Mouse (Mus musculus) forebrain, embryonic 15.5 days (tissue): ENCODE results near the gene Smg7. TPM values are rescaled to one million over a fixed set of nuclear protein-coding genes. Genes with fewer than 3 reads are reported as not detected.

Experiments
- ATAC-seq: fragments of 200-750 bp; cut with Nextera tagmentation; replicated peaks from 2 replicates; pipeline ENCODE4 v1.8.0; 2017; ENCODE audit warnings: mild to moderate bottlenecking, moderate TSS enrichment, moderate library complexity
- H3K27ac ChIP-seq: fragments of 300-500 bp; sonication (generic); replicated peaks from 2 replicates; pipeline ENCODE4 v1.5.1; 2015; ENCODE audit warnings: mild to moderate bottlenecking, inconsistent platforms
- H3K27me3 ChIP-seq: fragments of 300-500 bp; sonication (generic); 2 replicates; pipeline ENCODE4 v1.6.1; 2015; ENCODE audit warnings: inconsistent platforms
- H3K36me3 ChIP-seq: fragments of 300-500 bp; sonication (generic); 2 replicates; pipeline ENCODE4 v1.6.1; 2015; ENCODE audit warnings: mild to moderate bottlenecking, inconsistent platforms
- H3K4me1 ChIP-seq: fragments of 300-500 bp; sonication (generic); 2 replicates; pipeline ENCODE4 v1.6.1; 2015; ENCODE audit warnings: inconsistent platforms
- H3K4me2 ChIP-seq: fragments of 300-500 bp; sonication (generic); replicated peaks from 2 replicates; pipeline ENCODE4 v1.6.1; 2015; ENCODE audit warnings: mild to moderate bottlenecking, inconsistent platforms
- H3K4me3 ChIP-seq: fragments of 300-500 bp; sonication (generic); 2 replicates; pipeline ENCODE4 v1.5.1; 2015; ENCODE audit warnings: mild to moderate bottlenecking, inconsistent platforms
- H3K9ac ChIP-seq: fragments of 300-500 bp; sonication (generic); replicated peaks from 2 replicates; pipeline ENCODE4 v1.6.1; 2015; ENCODE audit warnings: mild to moderate bottlenecking, inconsistent platforms
- H3K9me3 ChIP-seq: fragments of 300-500 bp; sonication (generic); 2 replicates; pipeline ENCODE4 v1.6.1; 2016; ENCODE audit warnings: inconsistent platforms
- WGBS: fragments of 180-500 bp; shearing (Covaris S2); methylation state at CpG from one replicate; pipeline ENCODE4 v1.1.7; 2015; ENCODE audit warnings: mixed read lengths; 5-methylcytosine and 5-hydroxymethylcytosine counted together
- polyA plus RNA-seq: library from polyadenylated mRNA; unstranded; fragments of >200 nt; fragmentation: Nextera tagmentation; extraction: Ambion mirVana; gene quantifications from 2 replicates; pipeline ENCODE4 v1.2.1, GENCODE M21; 2015

The Smg7 gene
- polyA plus RNA-seq, 1 experiment from 2014 or later = 30.8 TPM

GRCm38 (mm10) chr1:152798125-152798524, 104.3 kb downstream of the Smg7 start:
- no peak for ATAC-seq

DNA sequence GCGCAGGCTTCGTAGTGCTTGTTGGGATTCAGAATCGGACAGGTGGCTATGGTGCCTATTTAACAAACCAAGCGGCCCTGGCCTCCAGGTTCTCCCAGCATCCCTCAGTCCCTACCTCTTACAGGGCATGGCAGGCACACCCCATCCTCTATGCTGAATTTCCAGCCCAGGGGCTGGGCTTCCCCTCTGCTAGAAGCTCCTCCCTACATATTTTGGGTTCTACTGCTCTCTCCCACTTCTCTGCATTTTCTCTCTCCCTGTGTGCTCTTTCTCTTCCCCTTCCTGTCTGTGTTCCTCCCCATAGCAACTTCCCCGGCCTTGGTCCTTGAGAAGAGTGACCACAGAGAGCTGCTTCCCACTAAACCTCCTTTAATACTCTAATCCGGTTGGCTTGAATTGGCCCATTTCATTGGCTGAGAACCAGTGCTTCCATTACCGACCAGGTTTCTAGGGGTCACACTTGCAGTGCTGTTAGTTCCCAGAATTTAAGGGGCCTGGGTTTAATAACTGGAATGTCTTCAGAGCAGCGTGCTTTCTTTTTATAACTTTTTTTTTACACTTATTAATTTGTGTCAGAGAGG, 105.7 kb downstream of the Smg7 start:
- H3K4me3 ChIP-seq = no peak overlapping the region
- H3K4me1 ChIP-seq = peaks cover 11% of the 10 kb centered on the region
- H3K4me2 ChIP-seq = no peak overlapping the region
- H3K36me3 ChIP-seq = no peaks in the 10 kb centered on the region
- H3K27me3 ChIP-seq = no peaks in the 10 kb centered on the region
- H3K9me3 ChIP-seq = no peaks in the 10 kb centered on the region
- H3K9ac ChIP-seq = no peak overlapping the region
- ATAC-seq = no peak
- WGBS = 81% methylated on average over 8 of the region's 8 CpGs
- no peak overlapping the region for H3K27ac ChIP-seq

More at GRCm38 (mm10) chr1:152798125-152798524, 104.3 kb downstream of the Smg7 start:
- Histone ChIP-seq H3K4me1 (peaks cover 3% of the 10 kb centered on the region; the same call in 1 of the 2 replicates), H3K9ac (no peak overlapping the region), H3K27me3 (no peaks in the 10 kb centered on the region), H3K4me2 (no peak overlapping the region), H3K4me3 (no peak overlapping the region), H3K9me3 (no peaks in the 10 kb centered on the region), H3K27ac (no peak overlapping the region), H3K36me3 (no peaks in the 10 kb centered on the region)
- 85% methylated on average over 9 of the region's 9 CpGs for WGBS

GRCm38 (mm10) chr1:152795688-152796255, 106.7 kb downstream of the Smg7 start:
- H3K27me3 ChIP-seq = no peaks in the 10 kb centered on the region
- H3K36me3 ChIP-seq = no peaks in the 10 kb centered on the region
- H3K4me2 ChIP-seq = no peak overlapping the region
- H3K9ac ChIP-seq = no peak overlapping the region
- no peak for ATAC-seq
- 75% methylated on average over 8 of the region's 8 CpGs for WGBS
- H3K9me3 ChIP-seq = no peaks in the 10 kb centered on the region
- H3K27ac ChIP-seq = no peak overlapping the region
- H3K4me1 ChIP-seq = peaks cover 11% of the 10 kb centered on the region
- no peak overlapping the region for H3K4me3 ChIP-seq

DNA sequence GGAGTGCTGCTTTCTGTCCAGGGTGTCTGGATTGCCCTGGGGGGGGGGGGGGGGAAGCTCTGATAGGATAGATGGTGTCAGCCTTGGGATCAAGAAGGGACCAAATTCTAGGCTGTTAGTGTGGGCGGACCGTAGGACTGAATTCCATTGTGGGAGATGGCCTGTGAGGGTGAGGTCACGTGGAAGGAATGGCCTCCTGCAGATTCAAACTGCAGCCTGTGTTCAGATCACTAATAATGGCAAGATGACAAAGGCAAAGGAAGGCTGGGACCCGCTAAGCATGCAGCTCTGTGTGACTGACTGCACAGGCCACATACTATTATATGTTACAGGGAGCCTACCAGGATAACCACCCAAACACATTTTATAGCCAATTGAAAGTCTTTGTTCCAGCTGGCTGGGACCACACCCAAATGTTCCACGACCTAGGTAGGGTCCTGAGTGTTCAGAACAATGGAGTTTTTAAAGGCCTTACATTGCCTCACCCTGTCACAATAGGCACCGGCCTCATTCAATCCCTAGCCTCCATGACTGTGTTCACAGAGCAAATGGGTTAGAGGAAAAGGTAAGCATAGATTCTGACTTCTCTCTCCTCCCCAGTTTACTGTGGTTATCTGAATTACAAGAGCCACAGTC, 108.8 kb downstream of the Smg7 start:
- Histone ChIP-seq H3K36me3 (no peaks in the 10 kb centered on the region), H3K4me2 (no peak overlapping the region), H3K27ac (no peak overlapping the region), H3K9me3 (no peaks in the 10 kb centered on the region), H3K4me3 (no peak overlapping the region), H3K9ac (no peak overlapping the region), H3K27me3 (no peaks in the 10 kb centered on the region), H3K4me1 (peaks cover 8% of the 10 kb centered on the region)
- no peak for ATAC-seq
- 20% methylated on average over 6 of the region's 6 CpGs for WGBS

DNA sequence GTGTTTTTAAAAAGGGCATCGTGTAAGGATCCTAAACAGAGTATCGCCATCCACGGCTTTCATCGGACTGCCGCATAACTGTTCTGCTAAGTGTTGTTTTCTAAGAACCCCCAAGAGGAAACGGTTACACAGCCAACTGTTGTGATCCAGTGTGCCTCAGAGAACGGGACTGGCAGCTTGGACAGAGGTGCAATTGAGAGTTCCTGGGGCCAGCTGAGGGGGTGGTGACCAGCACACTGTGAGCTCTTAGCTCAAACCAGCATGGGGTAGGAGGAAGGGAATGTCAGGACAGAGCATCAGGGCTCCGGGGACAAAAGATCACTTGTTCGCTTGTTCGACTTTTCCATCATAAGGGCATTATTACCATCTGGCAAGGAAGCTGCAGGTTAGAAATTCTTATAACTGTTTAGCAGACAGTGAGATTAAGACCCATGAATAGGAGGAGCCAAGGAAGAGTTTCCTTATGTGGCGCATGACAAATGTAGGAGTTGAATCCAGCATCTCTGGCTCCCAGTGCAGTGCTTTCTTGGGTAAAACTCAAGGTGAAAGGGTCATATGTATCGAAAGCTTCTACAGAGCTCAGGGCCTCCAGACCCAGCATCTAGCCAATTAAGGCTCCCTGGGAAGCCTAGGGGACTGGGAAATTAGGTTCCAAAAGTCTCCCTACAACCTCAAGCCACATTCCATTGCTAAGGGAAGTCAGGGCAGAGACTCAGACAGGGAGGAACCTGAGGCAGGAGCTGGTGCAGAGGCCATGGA, 109.5 kb downstream of the Smg7 start:
- H3K4me3 ChIP-seq = no peak overlapping the region
- no peak for ATAC-seq
- peaks cover 8% of the 10 kb centered on the region for H3K4me1 ChIP-seq
- no peaks in the 10 kb centered on the region for H3K27me3 ChIP-seq
- H3K9me3 ChIP-seq = no peaks in the 10 kb centered on the region
- no peak overlapping the region for H3K4me2 ChIP-seq
- H3K36me3 ChIP-seq = no peaks in the 10 kb centered on the region
- WGBS = 9% methylated on average over 12 of the region's 12 CpGs
- no peak overlapping the region for H3K9ac ChIP-seq
- H3K27ac ChIP-seq = no peak overlapping the region

GRCm38 (mm10) chr1:152791269-152791668, 111.2 kb downstream of the Smg7 start:
- no peak for ATAC-seq
- Histone ChIP-seq H3K4me3 (no peak overlapping the region), H3K27ac (no peak overlapping the region), H3K27me3 (no peaks in the 10 kb centered on the region), H3K4me1 (peaks cover 8% of the 10 kb centered on the region), H3K9ac (no peak overlapping the region), H3K4me2 (no peak overlapping the region), H3K9me3 (no peaks in the 10 kb centered on the region), H3K36me3 (no peaks in the 10 kb centered on the region)
- 27% methylated on average over 4 of the region's 4 CpGs for WGBS

- Histone ChIP-seq H3K4me1 (peaks cover 8% of the 10 kb centered on the region), H3K36me3 (no peaks in the 10 kb centered on the region), H3K4me3 (no peak overlapping the region), H3K27me3 (no peaks in the 10 kb centered on the region), H3K27ac (no peak overlapping the region), H3K9ac (no peak overlapping the region), H3K9me3 (no peaks in the 10 kb centered on the region), H3K4me2 (no peak overlapping the region)
- 0 out of 2 replicates have a peak, but pooled peaks have one; percentile 29 for ATAC-seq
- WGBS = 33% methylated on average over 6 of the region's 6 CpGs
Observed at GRCm38 (mm10) chr1:152790821-152791220, 111.6 kb downstream of the Smg7 start.

DNA sequence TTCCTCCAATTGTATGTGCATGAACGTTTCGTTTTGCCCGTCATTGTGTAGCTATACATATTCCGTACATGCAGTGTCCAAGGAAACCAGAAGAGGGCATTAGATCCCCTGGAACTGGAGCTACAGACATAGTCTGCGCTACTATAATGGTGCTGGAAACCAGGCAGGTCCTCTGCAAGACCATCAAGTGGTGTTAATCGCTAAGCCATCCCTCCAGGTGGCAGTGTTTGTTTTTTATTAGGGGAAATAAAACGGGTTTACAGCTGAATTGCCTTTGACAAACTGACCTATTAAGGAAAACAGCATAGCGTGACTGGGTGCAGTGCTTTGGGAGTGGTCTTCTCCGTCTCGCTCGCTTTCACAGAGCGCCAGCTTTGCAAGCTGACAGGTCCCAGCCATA, 112.2 kb downstream of the Smg7 start:
- 35% methylated on average over 12 of the region's 12 CpGs for WGBS
- no peak for ATAC-seq
- H3K27me3 ChIP-seq = no peaks in the 10 kb centered on the region
- H3K4me1 ChIP-seq = peaks cover 8% of the 10 kb centered on the region
- H3K9me3 ChIP-seq = no peaks in the 10 kb centered on the region
- H3K27ac ChIP-seq = no peak overlapping the region
- H3K4me2 ChIP-seq = no peak overlapping the region
- H3K36me3 ChIP-seq = no peaks in the 10 kb centered on the region
- H3K4me3 ChIP-seq = no peak overlapping the region
- H3K9ac ChIP-seq = no peak overlapping the region

GRCm38 (mm10) chr1:152788121-152788660, 114.3 kb downstream of the Smg7 start:
- Histone ChIP-seq H3K4me2 (no peak overlapping the region), H3K9me3 (no peaks in the 10 kb centered on the region), H3K4me3 (no peak overlapping the region), H3K36me3 (no peaks in the 10 kb centered on the region), H3K4me1 (peaks cover 8% of the 10 kb centered on the region), H3K9ac (no peak overlapping the region), H3K27me3 (no peaks in the 10 kb centered on the region), H3K27ac (no peak overlapping the region)
- ATAC-seq = no peak
- WGBS = 15% methylated on average over 4 of the region's 4 CpGs

Other genes starting within 250 kb of the Smg7 start
- 0.27 TPM in 1 of 2 replicates, not detected in the other for gene Apobec4, start 152.1 kb downstream of the Smg7 start, polyA plus RNA-seq
- gene Rgl1, start 136.3 kb downstream of the Smg7 start, polyA plus RNA-seq = 21.2 and 22.8 TPM in 2 replicates
- gene Arpc5, start 136.1 kb downstream of the Smg7 start, polyA plus RNA-seq = 377 and 388 TPM in 2 replicates
- 2.0 and 2.3 TPM in 2 replicates for gene Ncf2, start 102.5 kb downstream of the Smg7 start, polyA plus RNA-seq
- gene Nmnat2, start 52.3 kb upstream of the Smg7 start, polyA plus RNA-seq = 69.5 and 71.9 TPM in 2 replicates